Mouse (Mus musculus) embryonic fibroblast, embryonic 13.5 days (primary cell): Measurements from ENCODE around the gene E4f1.

Source experiments
- CTCF ChIP-seq: IDR thresholded peaks from 2 replicates; pipeline ENCODE4 v1.5.1; 2011; ENCODE audit warnings: mild to moderate bottlenecking, control low read depth, low read length, moderate library complexity, borderline replicate concordance; ENCODE audit not compliant: insufficient read depth
- POLR2A ChIP-seq: IDR thresholded peaks from 2 replicates; pipeline ENCODE4 v1.6.1; 2011; ENCODE audit warnings: low read depth, mild to moderate bottlenecking, control low read depth, low read length, moderate library complexity

DNA sequence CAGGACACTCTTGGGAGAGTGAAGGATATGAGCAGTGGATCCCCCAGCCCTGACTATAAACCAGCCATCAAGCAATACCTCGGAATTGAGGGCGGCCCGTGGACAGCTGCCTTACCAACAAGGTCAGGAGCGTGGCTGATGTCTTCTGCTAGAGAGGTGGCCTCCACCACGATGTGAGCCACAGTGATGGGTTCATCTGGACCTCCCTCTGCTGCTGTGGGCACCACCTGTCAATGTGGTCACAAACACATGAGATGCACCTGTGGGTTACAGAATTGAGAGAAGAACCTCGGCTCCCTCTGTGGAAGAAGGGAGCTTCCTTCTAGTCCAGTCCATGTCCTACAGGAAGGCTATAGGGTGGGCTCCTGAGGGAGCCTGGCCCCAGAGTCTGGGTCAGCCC, 20.6 kb downstream of the E4f1 start:
- no peak for TF ChIP-seq CTCF
- TF ChIP-seq POLR2A: no peak
